Mouse (Mus musculus): ENCODE measurements around the gene Gm42421.

Gene Gm42421

DNA sequence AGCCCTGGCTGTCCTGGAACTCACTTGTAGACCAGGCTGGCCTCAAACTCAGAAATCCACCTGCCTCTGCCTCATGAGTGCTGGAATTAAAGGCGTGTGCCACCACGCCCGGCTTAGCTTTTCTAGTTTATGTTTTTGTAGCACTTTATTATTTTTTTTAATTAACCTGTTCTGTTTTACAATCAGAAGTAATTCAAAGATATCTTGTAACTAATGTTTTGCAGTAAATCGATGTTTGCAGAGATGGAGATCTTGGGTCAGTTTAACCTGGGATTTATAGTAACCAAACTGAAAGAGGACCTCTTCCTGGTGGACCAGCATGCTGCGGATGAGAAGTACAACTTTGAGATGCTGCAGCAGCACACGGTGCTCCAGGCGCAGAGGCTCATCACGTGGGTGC is at the start of gene Gm42421:
Gene Gm42421, plus strand, starts transcription at position 301 of the 400 bp plus-strand sequence.
- DNase-seq: no peak

DNA sequence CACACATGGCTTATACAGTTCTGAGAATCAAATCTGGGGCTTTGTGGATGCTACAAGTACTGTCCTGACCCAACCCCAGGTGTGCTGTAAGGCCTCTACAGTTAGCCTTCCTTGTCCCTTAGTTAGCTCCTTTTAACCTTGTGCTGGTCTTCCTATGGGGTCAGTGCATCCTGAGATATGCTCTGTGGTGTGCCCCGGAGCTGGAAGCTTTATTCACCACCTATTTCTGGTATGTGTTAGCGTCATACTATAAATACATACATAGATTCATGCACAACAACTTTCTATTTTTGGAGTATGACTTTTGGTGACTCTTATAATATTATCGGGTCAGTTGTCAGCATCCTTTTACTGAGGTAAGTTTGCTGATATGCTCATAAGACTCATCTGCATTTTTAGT is 42.7 kb upstream of the Gm42421 start:
- DNase-seq: no peak

DNA sequence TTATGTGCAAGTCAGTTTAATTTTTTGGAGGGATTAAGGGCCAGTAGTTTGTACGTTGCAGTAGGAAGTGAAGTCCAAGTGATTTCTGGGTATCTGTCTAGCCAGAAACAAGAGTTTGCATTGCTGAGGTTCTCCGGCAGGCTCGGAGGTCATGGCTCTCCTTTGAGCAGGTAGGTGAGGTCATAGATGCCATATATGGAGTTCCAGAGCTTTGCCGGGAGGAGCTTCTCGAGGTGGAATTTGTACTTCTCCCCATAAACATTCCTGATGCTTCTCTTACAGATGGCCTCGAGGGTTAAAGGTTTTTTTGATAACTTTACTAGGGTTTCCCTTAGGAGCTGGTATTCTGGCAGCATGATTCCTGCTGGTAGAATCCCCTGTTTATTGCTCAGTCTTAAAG is 37.2 kb upstream of the Gm42421 start:
- DNase-seq: no peak

DNA sequence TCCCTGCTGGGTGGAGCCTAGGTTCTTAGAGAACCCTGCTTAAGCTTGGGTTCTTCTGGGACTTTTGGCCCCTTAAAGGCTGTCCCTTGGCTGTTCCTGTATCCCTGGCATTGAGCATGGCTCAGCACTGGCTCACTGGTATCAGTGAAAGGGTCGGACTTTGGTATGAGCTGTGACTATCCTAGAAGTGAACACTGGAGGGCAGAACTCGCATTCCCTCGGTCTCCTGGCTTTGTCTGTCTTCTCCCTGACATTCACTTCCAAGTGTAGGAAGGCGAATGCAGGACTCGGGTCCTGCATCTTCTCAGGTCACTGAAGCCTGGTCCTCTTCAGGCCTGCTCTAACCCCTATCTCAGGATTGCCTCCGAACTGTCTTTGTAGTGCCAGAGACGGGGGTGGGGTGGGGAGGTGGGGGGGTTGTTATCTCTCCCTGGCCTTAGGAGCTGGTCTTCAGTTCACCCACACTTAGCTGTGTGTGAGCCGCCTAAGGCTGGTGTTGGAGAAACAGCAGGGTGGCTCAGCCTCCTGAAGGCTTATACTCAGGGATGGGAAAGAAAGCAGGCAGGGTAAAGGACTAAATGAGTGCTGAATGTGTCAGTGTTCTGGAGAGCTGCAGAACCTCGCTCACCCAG is 35.6 kb upstream of the Gm42421 start:
- DNase-seq: no peak

GRCm38 (mm10) chr5:143893396-143893795 is 34.6 kb upstream of the Gm42421 start:
- no peak for DNase-seq

GRCm38 (mm10) chr5:143897635-143898330 is 30.2 kb upstream of the Gm42421 start, which contains the start of gene Ankrd61:
TSS of gene Ankrd61 (minus strand) at chr5:143897685.
- no peak for DNase-seq

GRCm38 (mm10) chr5:143902111-143902510 is 25.9 kb upstream of the Gm42421 start:
- DNase-seq: peak; percentile 13 to 35

- no peak for DNase-seq
Measured at GRCm38 (mm10) chr5:143903813-143904212, 24.2 kb upstream of the Gm42421 start.

DNA sequence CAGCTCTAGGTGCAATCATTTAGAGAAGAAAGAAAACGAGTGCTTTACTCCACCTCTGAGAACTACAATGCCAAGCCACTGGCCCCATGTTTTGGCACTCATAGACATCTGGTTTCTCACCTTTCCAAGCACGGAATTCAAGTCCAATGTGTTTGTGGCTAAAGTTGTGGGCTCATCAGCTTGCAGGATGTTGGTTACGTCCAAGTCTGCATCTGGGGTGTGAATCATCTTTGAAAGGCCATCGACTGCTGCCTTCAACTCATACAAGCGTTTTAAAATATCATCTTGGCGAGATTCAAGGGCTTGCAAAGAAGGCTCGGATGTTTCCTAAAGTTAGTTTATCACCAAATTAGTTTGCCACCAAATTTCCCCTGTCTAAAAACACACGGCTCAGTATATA is 21.5 kb upstream of the Gm42421 start:
- no peak for DNase-seq

DNA sequence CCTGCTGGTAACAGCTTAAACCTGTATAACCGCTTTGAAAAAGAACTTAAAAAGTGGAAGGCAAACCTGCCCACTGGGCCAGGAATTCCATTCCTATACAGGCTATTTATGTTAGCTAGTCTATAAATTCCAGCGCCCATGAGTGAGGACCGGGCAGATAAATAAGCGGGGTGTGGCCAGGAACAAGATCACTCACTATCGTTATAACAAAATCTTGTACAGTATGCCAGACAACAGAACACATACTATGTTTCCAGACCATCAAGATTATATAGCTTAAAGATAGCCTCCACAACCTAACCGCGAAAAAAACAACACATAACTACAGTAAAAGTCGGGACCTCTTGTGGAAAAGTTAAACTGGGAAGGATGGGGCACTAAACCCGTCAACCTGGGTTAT is 19.0 kb upstream of the Gm42421 start:
- DNase-seq: no peak

DNA sequence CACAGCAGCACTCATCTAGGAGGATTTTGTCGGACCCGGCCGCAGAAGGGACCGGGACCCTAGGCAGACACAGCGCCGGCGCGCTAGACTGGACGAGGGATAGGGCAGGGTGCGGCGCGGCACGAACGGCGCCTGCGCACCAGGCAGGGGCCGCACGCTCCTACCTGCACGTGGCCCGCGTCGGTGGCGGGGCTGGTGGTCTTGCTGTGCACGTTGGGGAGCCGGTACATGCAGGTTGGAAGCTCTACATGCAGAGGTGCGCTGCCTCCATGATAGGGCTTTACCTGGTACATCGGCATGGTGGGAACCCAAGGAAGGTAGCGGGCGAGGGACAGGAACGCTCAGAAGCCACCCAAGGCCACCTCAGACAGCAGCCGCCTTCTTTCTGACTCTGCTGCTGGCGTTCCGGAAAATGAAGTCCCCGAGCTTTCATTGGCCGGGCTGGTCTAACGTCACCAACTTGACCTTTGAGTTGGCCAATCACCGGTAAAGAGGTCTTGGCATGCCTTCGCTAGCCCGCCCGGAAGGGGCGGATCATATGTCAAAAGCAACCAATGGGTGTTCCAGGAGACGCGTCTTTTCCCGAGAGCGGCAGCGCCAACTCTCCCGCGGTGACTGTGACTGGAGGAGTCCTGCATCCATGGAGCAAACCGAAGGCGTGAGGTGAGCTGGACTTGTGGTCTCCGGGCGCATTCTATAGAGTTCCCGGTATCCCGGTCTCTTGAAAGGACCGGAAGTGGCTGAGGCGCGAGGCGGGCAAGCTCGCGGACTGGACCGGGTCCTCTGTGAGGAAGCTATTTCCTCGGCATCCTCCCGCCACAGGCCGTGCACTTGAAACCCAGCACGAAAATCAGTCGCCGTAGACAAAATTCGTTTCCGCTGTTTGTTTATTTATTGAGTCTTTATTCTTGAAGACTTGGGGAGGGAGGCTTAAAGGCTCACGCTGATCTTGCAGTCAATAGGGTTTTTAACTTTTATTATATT is 18.3 kb upstream of the Gm42421 start, which contains the start of the genes Aimp2 and Pms2:
Gene Aimp2, minus strand, starts transcription at position 431 of the 984 bp plus-strand sequence.
Gene Pms2, plus strand, starts transcription at position 548 of the 984 bp plus-strand sequence.
- peak; percentile 95 to 97 for DNase-seq

GRCm38 (mm10) chr5:143916221-143916620 is 11.8 kb upstream of the Gm42421 start:
- DNase-seq: peak; percentile 33 to 36

GRCm38 (mm10) chr5:143917418-143917817 is 10.6 kb upstream of the Gm42421 start:
- DNase-seq: peak; percentile 44 to 52

DNA sequence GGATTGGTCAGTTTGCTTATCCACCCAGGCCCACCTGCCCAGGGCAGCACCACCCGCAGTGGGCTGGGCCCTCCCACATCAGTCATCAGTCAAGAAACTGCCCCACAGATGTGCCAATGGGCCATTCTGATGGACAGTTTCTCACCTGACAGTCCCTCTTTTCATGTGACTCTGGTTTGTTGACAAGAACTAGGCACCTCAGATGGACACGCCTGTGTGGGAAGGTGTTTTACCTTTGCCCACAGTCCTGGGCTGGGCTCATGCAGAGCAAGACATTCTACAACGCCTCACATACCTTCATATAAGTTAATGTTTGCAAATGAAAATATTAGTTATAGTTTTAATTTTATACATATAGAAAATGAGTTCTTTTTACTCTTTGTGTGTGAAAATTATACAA is 9.9 kb upstream of the Gm42421 start:
- no peak for DNase-seq

GRCm38 (mm10) chr5:143924781-143925452 is 3.1 kb upstream of the Gm42421 start:
- no peak for DNase-seq

DNA sequence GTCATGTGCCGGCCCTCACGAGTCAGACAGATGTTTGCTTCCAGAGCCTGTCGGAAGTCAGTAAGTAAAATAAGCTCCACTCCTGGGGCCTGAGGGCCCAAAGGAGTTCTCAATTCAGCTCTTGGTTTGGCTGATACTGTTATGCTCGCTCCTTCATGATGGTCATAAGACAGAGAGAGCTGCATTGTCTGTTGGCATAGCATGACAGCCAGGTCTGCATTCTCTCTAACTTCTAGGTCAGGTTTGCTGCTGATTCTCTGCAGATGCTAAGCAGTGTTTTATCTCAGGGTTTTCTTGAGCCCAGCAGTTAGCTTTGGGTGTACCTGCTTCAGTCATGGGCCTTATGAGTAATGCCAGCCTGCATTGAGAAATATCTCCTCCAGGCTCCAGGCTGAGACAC is 1.3 kb downstream of the Gm42421 start:
- DNase-seq: no peak

GRCm38 (mm10) chr5:143930656-143931055 is 2.7 kb downstream of the Gm42421 start:
- no peak for DNase-seq

DNA sequence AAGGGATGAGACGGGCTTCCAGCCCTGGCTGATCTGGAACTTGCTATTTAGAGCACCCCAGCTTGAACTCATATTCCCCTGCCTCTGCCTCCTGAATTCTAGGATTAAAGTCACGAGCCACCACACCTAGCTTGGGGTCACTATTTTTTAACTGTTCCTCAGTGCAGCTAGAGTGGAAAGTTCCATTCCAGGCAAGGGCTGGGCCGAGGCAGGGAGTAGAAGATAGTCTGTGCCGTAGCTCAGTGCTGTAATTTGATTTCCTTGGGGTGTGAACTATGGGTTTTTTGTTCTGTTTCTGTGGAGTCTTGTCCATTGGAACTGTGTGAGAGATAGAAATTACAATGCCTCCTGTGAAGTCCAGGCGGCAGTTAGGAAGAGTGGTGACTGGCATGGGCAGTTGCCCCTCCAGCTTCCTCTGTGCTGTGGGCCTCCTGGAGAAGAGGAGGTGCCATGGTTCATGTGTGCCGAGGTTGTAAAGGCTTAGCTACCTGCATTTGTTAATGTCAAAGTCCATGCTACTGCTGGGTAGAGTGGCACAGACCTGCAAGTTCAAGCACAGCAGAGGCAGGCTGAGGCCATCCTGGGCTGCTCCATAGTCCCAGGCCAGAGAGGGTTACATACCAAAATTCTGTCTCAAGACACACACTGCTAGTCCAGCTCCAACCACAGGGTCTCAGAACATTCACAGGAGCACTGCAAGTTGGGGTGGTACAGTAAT is 4.0 kb downstream of the Gm42421 start:
- DNase-seq: no peak

- peak; percentile 17 to 18 for DNase-seq
Measured at GRCm38 (mm10) chr5:143932831-143933230, 4.9 kb downstream of the Gm42421 start, which contains the start of gene Rsph10b. TSS of gene Rsph10b (plus strand) at chr5:143933035.

DNA sequence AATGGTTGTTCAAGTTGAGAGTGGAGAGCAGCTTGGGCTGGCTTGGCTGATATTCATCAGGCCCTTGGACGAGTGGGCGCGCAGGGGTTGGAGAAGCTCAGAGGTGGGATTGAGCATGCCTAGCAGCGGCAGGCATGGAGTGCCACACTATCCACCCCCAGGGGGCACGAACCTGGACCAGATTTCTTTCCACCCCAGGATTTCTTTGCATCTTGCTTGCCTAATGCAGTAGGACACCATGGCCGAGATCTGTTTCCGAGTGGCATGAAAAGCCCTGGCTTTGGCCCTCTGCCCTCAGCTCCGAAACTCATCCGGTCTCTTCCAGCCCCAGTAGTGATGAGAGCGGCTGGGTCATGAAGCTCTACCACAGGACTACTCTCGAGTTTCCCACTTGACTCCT is 5.4 kb downstream of the Gm42421 start:
- DNase-seq: peak; percentile 21 to 26

DNA sequence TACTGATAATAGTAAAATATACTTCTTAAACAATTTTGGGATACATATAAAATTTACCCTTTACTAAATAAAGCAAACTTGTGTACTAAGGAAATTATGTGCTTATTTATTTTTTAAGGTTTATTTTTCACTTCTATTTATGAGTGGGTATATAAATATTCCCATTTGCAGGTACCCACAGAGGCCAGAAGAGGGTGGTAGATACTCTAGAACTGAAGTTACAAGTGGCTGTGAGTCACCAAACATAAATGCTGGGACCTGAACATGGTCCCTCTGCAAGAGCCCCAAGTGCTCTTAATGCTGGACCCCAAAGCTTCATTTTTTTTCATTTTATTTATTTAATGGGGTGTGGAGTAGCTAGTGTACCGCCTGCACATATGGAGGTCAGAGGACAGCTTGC is 5.9 kb downstream of the Gm42421 start:
- no peak for DNase-seq

DNA sequence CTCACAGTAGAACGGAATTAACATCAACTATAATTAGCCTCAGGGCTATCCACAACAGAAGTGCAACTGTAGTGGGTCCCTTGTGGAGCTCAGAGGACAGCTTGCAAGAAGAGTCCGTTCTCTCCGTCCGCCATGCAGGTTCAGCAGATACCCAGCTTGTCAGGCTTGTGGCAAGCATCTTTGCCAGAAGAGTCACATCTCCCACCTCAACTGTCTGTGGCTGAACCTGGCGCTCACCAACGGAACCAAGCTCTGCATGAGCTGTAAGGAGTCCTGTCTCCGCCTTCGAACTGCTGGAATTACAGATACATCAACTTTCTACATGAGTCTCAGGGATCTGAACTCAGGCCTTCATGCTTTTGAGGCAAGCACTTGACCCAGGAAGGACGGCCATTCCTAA is 8.2 kb downstream of the Gm42421 start:
- no peak for DNase-seq

Data from cerebellum, postnatal 14 days (tissue).